Mouse (Mus musculus) megakaryocyte progenitor cell, adult 5-6 weeks (primary cell): ENCODE results near the gene Dld. TPM values are rescaled to one million over a fixed set of nuclear protein-coding genes. Genes with fewer than 3 reads are reported as not detected.

Source experiments
- ATAC-seq: replicated peaks from 2 replicates; pipeline ENCODE4 v1.8.0; 2016; ENCODE audit warnings: mild to moderate bottlenecking, moderate TSS enrichment, inconsistent platforms; ENCODE audit not compliant: poor library complexity
- total RNA-seq, 2 experiments: library from RNA; stranded (forward) in 1 of 2; stranded (reverse) in 1 of 2; fragments of 157-497, 149-512 nt in 1 of 2; fragments of 200-1000 nt in 1 of 2; gene quantifications; 2 replicates each; pipeline versions ENCODE4 v1.2.3 to v1.2.4; 2015 to 2017

Gene Dld
- total RNA-seq, 2 experiments from 2014 or later: 105 to 129 TPM

DNA sequence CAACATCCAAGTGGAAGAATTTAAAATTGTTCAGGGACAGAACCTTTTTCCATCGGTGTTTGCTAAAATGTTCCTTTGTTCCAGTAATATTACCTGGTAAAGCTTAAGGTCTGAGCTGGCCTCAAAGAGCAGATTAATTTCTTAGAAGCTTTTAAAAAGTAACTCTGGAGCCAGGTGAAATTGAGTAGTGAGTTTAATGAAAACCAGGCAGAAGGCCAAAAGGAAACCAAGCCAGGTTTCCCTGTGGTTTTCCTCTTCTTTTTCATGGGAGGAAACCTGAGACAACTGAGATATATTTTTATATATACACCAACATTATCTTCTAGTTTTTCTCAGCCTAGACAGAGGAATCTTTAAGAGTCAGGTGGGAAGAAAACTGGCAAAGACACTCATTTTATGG, 29.7 kb downstream of the Dld start:
- no peak for ATAC-seq

DNA sequence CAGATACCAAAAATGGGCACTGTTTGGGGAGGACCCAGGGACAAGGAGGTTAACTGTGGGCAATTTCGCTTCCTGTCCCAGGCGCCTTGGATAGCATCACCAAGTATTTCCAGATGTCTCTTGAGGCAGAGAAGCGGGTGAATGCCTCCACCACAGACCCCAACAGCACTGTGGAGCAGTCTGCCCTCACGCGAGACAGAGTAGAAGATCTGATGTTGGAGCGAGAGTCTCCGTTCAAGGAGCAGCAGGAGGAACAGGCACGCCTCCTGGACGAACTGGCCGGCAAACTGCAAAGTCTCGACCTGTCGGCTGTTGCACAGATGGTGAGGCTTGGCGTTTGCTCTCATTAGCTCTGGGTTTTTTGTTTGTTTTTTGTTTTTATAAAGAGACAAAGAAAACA, 30.4 kb downstream of the Dld start:
- ATAC-seq: no peak

DNA sequence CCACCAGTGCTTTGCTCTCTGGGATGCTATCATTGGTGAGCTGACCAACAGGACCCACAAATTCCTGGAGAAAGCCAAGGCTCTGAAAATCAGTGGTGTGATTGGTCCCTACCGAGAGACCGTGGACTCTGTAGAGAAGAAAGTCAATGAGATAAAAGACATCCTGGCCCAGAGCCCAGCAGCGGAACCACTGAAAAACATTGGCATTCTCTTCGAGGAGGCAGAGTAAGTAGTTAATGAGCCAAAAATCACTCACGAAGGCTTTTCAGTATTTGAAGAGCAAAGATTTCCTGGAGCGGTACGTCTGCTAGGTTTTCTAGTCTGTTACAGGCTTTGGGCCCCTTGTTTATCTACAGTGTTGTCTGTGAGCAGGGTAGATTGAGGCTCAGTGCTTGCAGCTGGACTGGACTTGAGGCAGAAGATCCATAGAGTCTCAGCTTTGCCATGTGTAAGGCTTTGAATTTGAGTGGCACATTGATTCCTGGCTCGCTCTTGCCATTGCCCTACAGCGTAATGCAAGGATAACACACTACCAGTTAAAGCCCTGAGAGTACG, 32.8 kb downstream of the Dld start:
- no peak for ATAC-seq

DNA sequence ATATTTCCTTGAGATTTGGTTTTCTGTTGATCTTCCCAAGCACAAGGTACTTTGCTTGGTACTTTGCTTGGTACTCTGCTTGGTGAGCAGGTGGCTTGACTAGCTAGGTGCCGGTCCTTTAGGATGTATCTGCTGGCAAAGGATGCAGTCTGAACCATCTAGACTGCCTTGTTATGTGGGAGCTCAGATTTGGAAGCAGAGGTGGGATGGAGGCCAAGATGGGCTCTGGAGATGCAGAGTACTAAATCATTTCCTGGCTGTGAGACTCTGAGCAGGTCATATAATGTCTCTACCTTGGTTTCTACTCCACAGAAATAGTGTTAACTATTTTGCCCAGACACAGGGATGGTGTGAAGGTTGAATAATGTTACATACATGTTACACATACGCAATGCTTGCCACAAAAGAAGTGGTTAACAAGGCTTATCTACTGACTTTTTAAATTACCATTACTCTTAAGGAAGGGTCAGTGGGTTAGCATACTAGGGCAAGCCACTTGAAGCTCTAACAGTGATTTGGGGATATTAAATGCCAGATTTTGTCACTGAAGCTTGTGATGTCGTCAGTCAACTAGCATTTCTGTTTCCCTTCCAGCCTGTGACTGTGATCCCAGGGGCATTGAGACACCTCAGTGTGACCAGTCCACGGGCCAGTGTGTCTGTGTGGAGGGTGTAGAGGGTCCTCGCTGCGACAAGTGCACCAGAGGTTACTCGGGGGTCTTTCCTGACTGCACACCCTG, 33.4 kb downstream of the Dld start:
- ATAC-seq: no peak

- ATAC-seq: no peak
Observed at GRCm38 (mm10) chr12:31315961-31316360, 35.3 kb downstream of the Dld start.

DNA sequence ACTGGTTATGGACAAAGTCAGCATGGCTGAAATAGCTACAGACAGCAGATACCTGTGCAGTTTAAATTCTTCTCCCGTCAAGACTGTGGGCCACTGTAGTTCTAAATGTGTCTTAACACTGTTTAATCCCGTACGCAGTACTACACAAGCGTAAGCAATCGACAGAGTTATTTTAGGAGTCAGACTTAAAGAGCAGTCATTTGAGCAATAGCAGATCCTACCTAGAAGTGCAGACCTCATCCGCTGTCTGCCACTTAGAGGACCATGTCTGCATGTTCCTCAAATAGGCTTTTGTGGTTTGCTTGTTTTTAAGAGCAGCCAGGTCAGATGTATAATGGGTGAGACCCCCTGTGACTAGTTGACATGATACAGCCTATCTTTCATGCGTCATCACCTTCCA, 36.9 kb downstream of the Dld start:
- no peak for ATAC-seq

DNA sequence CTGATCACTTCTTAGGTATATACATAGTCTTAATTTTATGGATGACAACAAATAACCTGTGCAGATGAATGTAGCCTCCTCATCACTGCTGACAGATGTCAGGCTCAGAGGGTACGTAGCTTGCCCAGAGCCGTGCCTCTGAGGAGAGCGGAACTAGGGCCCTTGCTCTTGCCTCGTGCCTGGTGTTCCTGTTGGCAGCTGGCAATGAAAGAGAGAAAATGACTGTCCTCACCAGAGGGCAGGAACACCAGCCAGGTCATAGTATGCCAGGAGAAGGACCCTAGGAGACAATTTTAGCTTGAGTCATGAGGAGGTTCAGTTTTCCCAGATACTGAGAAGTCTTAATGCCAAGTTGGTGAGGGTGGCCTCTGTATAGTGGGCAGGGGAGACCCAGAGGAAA, 38.1 kb downstream of the Dld start:
- no peak for ATAC-seq

DNA sequence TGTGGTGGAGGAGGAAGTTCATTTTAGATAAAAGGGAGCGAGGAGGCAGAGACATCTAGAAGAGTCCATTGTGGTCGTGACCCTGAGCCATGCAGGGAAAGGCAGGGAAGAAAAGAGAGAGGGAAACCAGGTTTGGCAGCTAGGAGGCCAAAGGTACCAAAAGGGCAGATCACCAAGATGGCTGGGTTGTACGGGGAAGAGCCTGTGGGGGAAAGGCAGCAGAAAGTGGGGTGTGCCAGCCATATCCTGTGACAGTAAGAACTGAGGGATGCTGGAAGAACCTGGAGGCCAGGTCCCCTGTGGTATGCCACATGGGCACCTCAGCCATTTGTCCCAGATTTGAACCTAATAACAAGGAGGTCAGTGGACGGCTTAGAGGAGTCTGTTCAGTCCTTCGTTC, 39.0 kb downstream of the Dld start:
- ATAC-seq: no peak

DNA sequence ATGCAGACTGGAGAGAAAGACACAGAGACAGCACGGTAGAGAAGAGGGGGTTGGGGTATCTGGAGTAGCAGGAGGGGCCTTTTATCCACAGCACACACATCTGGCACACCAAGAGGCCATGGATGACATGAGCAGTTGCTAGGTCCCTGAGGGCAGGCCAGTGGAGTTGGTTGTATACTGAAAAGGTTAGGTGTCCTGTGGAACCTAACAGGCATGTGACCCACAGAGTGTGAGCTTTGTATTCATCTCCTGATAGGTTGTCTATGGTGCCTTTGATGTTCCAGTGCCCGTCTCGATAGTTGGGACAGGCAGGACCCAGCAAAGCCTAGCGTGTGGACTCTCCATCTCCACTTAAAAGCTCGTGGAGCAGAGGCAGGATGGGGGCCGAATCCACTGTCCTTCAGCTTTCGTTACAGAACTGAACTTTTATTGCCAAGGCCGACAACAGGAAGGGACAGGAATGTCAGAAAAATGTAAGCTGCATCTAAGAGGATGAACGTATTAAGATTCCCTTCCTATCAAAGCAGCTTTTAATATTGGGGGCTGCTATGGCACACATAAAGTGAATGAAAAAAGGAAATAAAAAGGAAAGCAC, 39.5 kb downstream of the Dld start:
- ATAC-seq: no peak

DNA sequence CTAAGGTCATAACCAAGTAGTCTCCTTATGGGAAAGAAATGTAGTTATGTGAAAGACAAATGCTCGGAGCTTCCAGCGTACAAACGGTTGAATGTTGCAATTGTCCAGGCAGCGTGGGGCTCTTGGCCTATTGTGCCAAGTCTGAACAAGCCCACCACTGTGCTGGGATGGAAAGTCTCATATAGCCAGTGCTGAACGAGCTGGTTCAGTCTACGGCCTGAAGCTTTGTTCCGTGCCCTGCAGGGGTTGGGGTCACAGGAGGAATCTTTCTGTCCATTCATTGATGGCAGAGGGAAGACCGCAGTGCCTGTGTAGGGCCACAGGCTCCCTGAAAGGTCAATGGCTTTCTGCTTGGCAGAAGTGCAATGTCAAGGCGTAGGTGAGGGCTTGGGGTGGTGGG, 40.6 kb downstream of the Dld start:
- no peak for ATAC-seq

- ATAC-seq: no peak
Observed at GRCm38 (mm10) chr12:31307756-31308155, 43.5 kb downstream of the Dld start.

- ATAC-seq: no peak
Observed at GRCm38 (mm10) chr12:31307011-31307410, 44.2 kb downstream of the Dld start.

DNA sequence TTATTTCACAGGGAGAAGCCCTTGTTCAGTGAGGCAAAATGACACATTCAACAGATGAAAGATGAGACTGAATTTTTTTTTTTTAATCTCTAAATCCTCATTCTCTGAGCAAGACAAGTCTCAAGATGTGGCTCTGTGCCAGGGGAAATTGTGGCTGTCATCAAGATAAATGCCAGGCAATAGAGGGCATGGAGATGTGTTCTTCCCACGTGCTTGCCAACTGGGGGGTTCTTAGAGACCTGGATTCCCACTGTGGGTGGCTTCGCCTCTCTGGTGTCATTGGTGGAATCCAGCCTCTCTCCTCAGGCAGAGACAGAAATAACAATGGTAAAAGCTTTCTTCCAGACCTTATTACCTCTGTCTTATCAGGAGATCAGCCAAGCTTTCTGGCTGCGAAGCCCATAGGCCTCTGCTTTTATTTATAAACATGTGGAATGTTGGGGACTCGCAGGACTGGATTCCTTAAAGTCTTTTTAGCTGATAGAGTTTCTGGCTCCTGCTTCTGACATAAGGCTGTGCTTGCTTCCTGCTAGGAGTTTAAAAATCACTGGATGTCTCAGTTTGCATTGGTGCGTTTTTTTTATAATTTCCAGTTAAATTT, 45.1 kb downstream of the Dld start:
- no peak for ATAC-seq

- ATAC-seq: no peak
Observed at GRCm38 (mm10) chr12:31302766-31303511, 48.3 kb downstream of the Dld start.

- no peak for ATAC-seq
Observed at GRCm38 (mm10) chr12:31302266-31302665, 49.0 kb downstream of the Dld start.

- ATAC-seq: no peak
Observed at GRCm38 (mm10) chr12:31300276-31300675, 51.0 kb downstream of the Dld start.

DNA sequence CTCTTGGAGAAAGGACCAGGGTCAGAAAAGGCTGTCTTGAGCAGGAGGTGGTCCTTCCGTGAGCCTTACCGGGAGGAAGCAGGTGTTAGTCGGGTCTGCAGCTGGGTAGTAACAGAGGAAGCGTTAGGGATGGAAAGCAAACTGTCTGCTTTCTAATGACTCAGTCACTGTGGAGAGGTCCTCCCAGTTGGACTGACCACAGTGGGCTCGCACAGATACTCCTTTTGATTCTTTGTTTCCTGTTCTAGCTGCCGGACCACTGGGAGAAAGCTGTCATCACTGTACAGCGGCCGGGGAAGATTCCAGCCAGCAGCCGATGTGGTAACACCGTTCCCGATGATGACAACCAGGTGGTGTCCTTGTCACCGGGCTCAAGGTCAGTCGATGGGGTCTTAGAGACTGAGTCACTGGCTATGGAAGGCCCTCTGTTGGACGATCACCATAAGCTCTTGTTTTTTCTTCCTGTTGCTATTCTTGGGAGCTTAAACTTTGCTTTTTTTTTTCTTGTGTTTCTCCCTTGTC, 51.5 kb downstream of the Dld start:
- ATAC-seq: no peak

DNA sequence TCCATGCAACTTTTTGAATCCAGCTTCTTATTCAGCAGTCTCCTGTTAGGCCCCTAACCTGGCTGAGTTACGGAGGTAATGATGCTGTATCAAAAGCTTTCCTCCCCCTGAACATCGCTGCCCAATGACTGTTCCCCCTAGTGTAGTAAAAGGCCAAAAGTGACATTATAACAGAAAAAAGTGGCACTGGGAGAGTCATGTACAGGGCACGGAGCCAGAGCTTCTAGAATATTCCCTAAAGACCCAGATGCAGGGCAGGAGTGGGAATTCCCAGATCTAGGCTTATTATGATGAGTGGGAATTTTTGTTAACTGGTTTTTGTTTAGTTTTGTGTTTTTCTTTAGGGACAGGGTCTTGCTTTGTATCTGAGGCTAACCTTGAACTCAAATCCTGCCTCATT, 52.1 kb downstream of the Dld start:
- no peak for ATAC-seq

DNA sequence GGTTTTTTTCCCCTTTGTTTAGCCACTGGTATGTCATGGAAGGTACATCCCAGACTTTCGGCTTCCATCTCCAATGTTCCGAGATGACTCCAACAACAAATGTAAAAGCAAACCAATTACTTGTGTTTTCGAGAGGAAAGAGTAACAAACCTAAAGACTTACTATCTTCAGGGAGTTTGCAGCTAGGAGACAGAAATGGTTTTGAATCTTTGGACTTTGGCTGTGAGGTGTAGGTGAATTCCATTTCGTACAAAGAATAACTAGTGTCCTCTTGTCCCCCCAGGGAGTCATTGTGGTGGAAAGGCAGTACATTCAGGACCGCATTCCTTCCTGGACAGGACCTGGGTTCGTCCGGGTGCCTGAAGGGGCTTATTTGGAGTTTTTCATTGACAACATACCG, 52.7 kb downstream of the Dld start:
- ATAC-seq: no peak

DNA sequence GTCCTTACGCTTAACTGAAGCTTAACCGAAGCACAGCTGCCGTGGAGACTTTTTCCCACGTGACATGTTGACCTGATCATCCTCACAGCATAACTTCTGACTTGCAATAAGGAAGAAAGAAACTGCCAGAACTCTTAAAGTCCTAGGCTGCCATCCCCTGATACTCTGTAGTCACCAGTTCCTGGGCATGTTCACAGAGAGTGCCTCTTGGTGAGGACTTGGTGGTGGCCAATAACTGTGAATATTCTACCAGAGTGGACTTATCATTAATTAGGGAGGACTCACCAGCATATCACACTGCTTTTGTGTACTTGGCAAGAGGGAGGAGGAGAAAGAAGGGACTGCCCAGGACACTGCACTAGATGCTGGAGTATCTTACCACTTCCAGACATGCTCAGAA, 53.1 kb downstream of the Dld start:
- ATAC-seq: no peak

GRCm38 (mm10) chr12:31296097-31296496, 55.2 kb downstream of the Dld start:
- ATAC-seq: no peak
